Mouse (Mus musculus) heart, embryonic 11.5 days (tissue): ENCODE results near the gene Wdr90. TPM values are rescaled to one million over a fixed set of nuclear protein-coding genes. Genes with fewer than 3 reads are reported as not detected.

Experiments used
- ATAC-seq: fragments of 200-750 bp; cut with Nextera tagmentation; replicated peaks from 2 replicates; pipeline ENCODE4 v1.8.0; 2017; ENCODE audit warnings: moderate library complexity; ENCODE audit not compliant: insufficient number of reproducible peaks, low FRiP score, low TSS enrichment
- H3K27ac ChIP-seq: fragments of 300-500 bp; sonication (generic); 2 replicates; pipeline ENCODE4 v1.5.1; 2014; ENCODE audit warnings: mild to moderate bottlenecking, low read depth, low read length
- H3K27me3 ChIP-seq: fragments of 300-500 bp; sonication (generic); 2 replicates; pipeline ENCODE4 v1.6.1; 2014; ENCODE audit warnings: mild to moderate bottlenecking, low read length, mixed read lengths; ENCODE audit not compliant: control insufficient read depth, insufficient read depth
- H3K36me3 ChIP-seq: fragments of 300-500 bp; sonication (generic); 2 replicates; pipeline ENCODE4 v1.6.1; 2014; ENCODE audit warnings: mild to moderate bottlenecking, low read length, moderate library complexity, mixed read lengths; ENCODE audit not compliant: control insufficient read depth, insufficient read depth
- H3K4me1 ChIP-seq: fragments of 300-500 bp; sonication (generic); 2 replicates; pipeline ENCODE4 v1.6.1; 2014; ENCODE audit warnings: low read length; ENCODE audit not compliant: control insufficient read depth, insufficient read depth
- H3K4me2 ChIP-seq: fragments of 300-500 bp; sonication (generic); 2 replicates; pipeline ENCODE4 v1.6.1; 2014; ENCODE audit warnings: mild to moderate bottlenecking, moderate library complexity
- H3K4me3 ChIP-seq: fragments of 300-500 bp; sonication (generic); 2 replicates; pipeline ENCODE4 v1.5.1; 2014; ENCODE audit warnings: low read depth, low read length
- H3K9ac ChIP-seq: fragments of 300-500 bp; sonication (generic); 2 replicates; pipeline ENCODE4 v1.6.1; 2014; ENCODE audit warnings: mild to moderate bottlenecking, low read depth, low read length, moderate library complexity
- H3K9me3 ChIP-seq: fragments of 300-500 bp; sonication (generic); replicated peaks from 2 replicates; pipeline ENCODE4 v1.6.1; 2016; ENCODE audit warnings: low read length; ENCODE audit not compliant: control insufficient read depth
- WGBS: fragments of 180-500 bp; shearing (Covaris S2); extraction: QIAGEN DNeasy Blood & Tissue Kit; methylation state at CpG from one replicate; pipeline ENCODE4 v1.1.7; 2014; ENCODE audit not compliant: insufficient replicate concordance; 5-methylcytosine and 5-hydroxymethylcytosine counted together
- polyA plus RNA-seq: library from polyadenylated mRNA; unstranded; fragments of >200 nt; fragmentation: Nextera tagmentation; extraction: Ambion mirVana; gene quantifications from 2 replicates; pipeline ENCODE4 v1.2.1, GENCODE M21; 2014

Wdr90 gene
- polyA plus RNA-seq, 1 experiment from 2014 or later = 12.3 TPM

GRCm38 (mm10) chr17:25860229-25860628, 1.1 kb downstream of the Wdr90 start:
- H3K36me3 ChIP-seq = no peaks in the 10 kb centered on the region
- no peak overlapping the region for H3K4me3 ChIP-seq
- no peak for ATAC-seq
- H3K27ac ChIP-seq = no peak overlapping the region
- H3K4me1 ChIP-seq = peaks cover 4% of the 10 kb centered on the region; the same call in 1 of the 2 replicates
- peak overlapping the region; percentile 85; the same call in 1 of the 2 replicates for H3K4me2 ChIP-seq
- 89% methylated on average over 6 of the region's 6 CpGs for WGBS
- no peaks in the 10 kb centered on the region for H3K27me3 ChIP-seq
- no peaks in the 10 kb centered on the region for H3K9me3 ChIP-seq
- H3K9ac ChIP-seq = no peak overlapping the region

- Histone ChIP-seq H3K9me3 (no peaks in the 10 kb centered on the region), H3K27me3 (no peaks in the 10 kb centered on the region), H3K36me3 (peaks cover 28% of the 10 kb centered on the region), H3K4me3 (peak within 1 kb of the TSS; percentile 94), H3K9ac (peak within 1 kb of the TSS; percentile 93), H3K4me1 (peaks cover 14% of the 10 kb centered on the region), H3K27ac (peak within 1 kb of the TSS; percentile 78), H3K4me2 (peak within 1 kb of the TSS; percentile 90)
- peak; percentile 88 for ATAC-seq
- under 1% methylated on average over 21 of the region's 21 CpGs for WGBS
These were observed 16.9 kb downstream of the Wdr90 start, which contains the start of gene Rhot2 for GRCm38 (mm10) chr17:25844396-25844901. Gene Rhot2, minus strand, starts transcription at chr17:25844851.

- Histone ChIP-seq H3K36me3 (peaks cover 33% of the 10 kb centered on the region), H3K27me3 (no peaks in the 10 kb centered on the region), H3K4me3 (peak overlapping the region; percentile 94), H3K27ac (peak overlapping the region; percentile 78), H3K4me2 (peak overlapping the region; percentile 90), H3K9me3 (no peaks in the 10 kb centered on the region), H3K9ac (peak overlapping the region; percentile 93), H3K4me1 (peaks cover 14% of the 10 kb centered on the region)
- 0 out of 2 replicates have a peak, but pooled peaks have one; percentile 4 for ATAC-seq
- 2% methylated on average over 38 of the region's 38 CpGs for WGBS
These were observed 17.5 kb downstream of the Wdr90 start for GRCm38 (mm10) chr17:25843636-25844395.

- no peak overlapping the region for H3K27ac ChIP-seq
- peaks cover 14% of the 10 kb centered on the region for H3K4me1 ChIP-seq
- H3K36me3 ChIP-seq = peaks cover 36% of the 10 kb centered on the region
- no peaks in the 10 kb centered on the region for H3K9me3 ChIP-seq
- WGBS = 84% methylated on average over 4 of the region's 4 CpGs
- ATAC-seq = no peak
- H3K4me3 ChIP-seq = peak overlapping the region; percentile 94
- H3K9ac ChIP-seq = peak overlapping the region; percentile 93
- H3K27me3 ChIP-seq = no peaks in the 10 kb centered on the region
- H3K4me2 ChIP-seq = peak overlapping the region; percentile 90
These were observed 18.2 kb downstream of the Wdr90 start for GRCm38 (mm10) chr17:25843122-25843521.

- 75% methylated on average over 3 of the region's 3 CpGs for WGBS
- H3K4me2 ChIP-seq = no peak overlapping the region
- H3K9me3 ChIP-seq = no peaks in the 10 kb centered on the region
- H3K27ac ChIP-seq = no peak overlapping the region
- H3K27me3 ChIP-seq = no peaks in the 10 kb centered on the region
- H3K4me3 ChIP-seq = no peak overlapping the region
- H3K36me3 ChIP-seq = peaks cover 37% of the 10 kb centered on the region
- no peak for ATAC-seq
- H3K4me1 ChIP-seq = peaks cover 19% of the 10 kb centered on the region
- H3K9ac ChIP-seq = no peak overlapping the region
These were observed 18.8 kb downstream of the Wdr90 start for GRCm38 (mm10) chr17:25842509-25842908.

GRCm38 (mm10) chr17:25841117-25841880, 20.0 kb downstream of the Wdr90 start, which contains the start of gene Gm20683:
Gene Gm20683, minus strand, starts transcription at chr17:25841763.
- WGBS = 91% methylated on average over 22 of the region's 22 CpGs
- Histone ChIP-seq H3K27me3 (no peaks in the 10 kb centered on the region), H3K27ac (no peak within 1 kb of the TSS), H3K36me3 (peaks cover 37% of the 10 kb centered on the region), H3K4me1 (peaks cover 31% of the 10 kb centered on the region), H3K4me2 (no peak within 1 kb of the TSS), H3K9ac (no peak within 1 kb of the TSS), H3K4me3 (no peak within 1 kb of the TSS), H3K9me3 (no peaks in the 10 kb centered on the region)
- no peak for ATAC-seq

GRCm38 (mm10) chr17:25840519-25840918, 20.8 kb downstream of the Wdr90 start:
- ATAC-seq = no peak

GRCm38 (mm10) chr17:25839455-25840235, 21.7 kb downstream of the Wdr90 start:
- Histone ChIP-seq H3K4me2 (no peak overlapping the region), H3K27ac (no peak overlapping the region), H3K36me3 (peaks cover 37% of the 10 kb centered on the region), H3K9me3 (no peaks in the 10 kb centered on the region), H3K9ac (no peak overlapping the region; the same call in 1 of the 2 replicates), H3K4me3 (no peak overlapping the region), H3K27me3 (no peaks in the 10 kb centered on the region), H3K4me1 (peaks cover 46% of the 10 kb centered on the region)
- WGBS = 85% methylated on average over 14 of the region's 14 CpGs
- ATAC-seq = no peak

More at GRCm38 (mm10) chr17:25840519-25840918, 20.8 kb downstream of the Wdr90 start:
- Histone ChIP-seq H3K27ac (no peak overlapping the region), H3K9ac (no peak overlapping the region), H3K4me3 (no peak overlapping the region), H3K4me1 (peaks cover 39% of the 10 kb centered on the region), H3K4me2 (no peak overlapping the region), H3K9me3 (no peaks in the 10 kb centered on the region), H3K36me3 (peaks cover 37% of the 10 kb centered on the region), H3K27me3 (no peaks in the 10 kb centered on the region)
- WGBS = 92% methylated on average over 6 of the region's 6 CpGs
